Mouse (Mus musculus) heart, postnatal 0 days (tissue): Measurements from ENCODE around the gene Zfp281. TPM values are rescaled to one million over a fixed set of nuclear protein-coding genes. Genes with fewer than 3 reads are reported as not detected.

Experiments used
- ATAC-seq: fragments of 200-750 bp; cut with Nextera tagmentation; 2 replicates; pipeline ENCODE4 v1.8.0; 2017; ENCODE audit warnings: low read depth, moderate number of reproducible peaks, moderate library complexity; ENCODE audit not compliant: insufficient read depth
- DNase-seq: peaks from one replicate; pipeline ENCODE4 v3.0.0-alpha.2; 2016; ENCODE audit warnings: low spot score
- H3K27ac ChIP-seq: fragments of 300-500 bp; sonication (generic); 2 replicates; pipeline ENCODE4 v1.5.1; 2014; ENCODE audit warnings: low read depth, mild to moderate bottlenecking
- H3K27me3 ChIP-seq: fragments of 300-500 bp; sonication (generic); 2 replicates; pipeline ENCODE4 v1.6.1; 2014; ENCODE audit warnings: low read length, mixed read lengths; ENCODE audit not compliant: control insufficient read depth, insufficient read depth
- H3K36me3 ChIP-seq: fragments of 300-500 bp; sonication (generic); replicated peaks from 2 replicates; pipeline ENCODE4 v1.6.1; 2014; ENCODE audit warnings: low read length, mixed read lengths; ENCODE audit not compliant: control insufficient read depth, insufficient read depth
- H3K4me1 ChIP-seq: fragments of 300-500 bp; sonication (generic); 2 replicates; pipeline ENCODE4 v1.6.1; 2014; ENCODE audit warnings: antibody characterized with exemption; ENCODE audit not compliant: control insufficient read depth, insufficient read depth
- H3K4me2 ChIP-seq: fragments of 300-500 bp; sonication (generic); 2 replicates; pipeline ENCODE4 v1.6.1; 2014; ENCODE audit warnings: low read depth, mild to moderate bottlenecking, low read length, moderate library complexity
- H3K4me3 ChIP-seq: fragments of 300-500 bp; sonication (generic); 2 replicates; pipeline ENCODE4 v1.5.1; 2014; ENCODE audit warnings: low read depth, low read length
- H3K9ac ChIP-seq: fragments of 300-500 bp; sonication (generic); replicated peaks from 2 replicates; pipeline ENCODE4 v1.6.1; 2014; ENCODE audit warnings: low read depth, low read length, mixed read lengths
- H3K9me3 ChIP-seq: fragments of 300-500 bp; sonication (generic); replicated peaks from 2 replicates; pipeline ENCODE4 v1.6.1; 2016; ENCODE audit warnings: low read length; ENCODE audit not compliant: control insufficient read depth
- CTCF ChIP-seq: IDR thresholded peaks from 2 replicates; pipeline ENCODE4 v1.5.1; 2016; ENCODE audit warnings: antibody characterized with exemption, control low read depth, low read depth
- EP300 ChIP-seq: IDR thresholded peaks from 2 replicates; pipeline ENCODE4 v1.6.1; 2016; ENCODE audit warnings: antibody characterized with exemption, low read depth
- WGBS: fragments of 180-500 bp; shearing (Covaris S2); extraction: QIAGEN DNeasy Blood & Tissue Kit; methylation state at CpG from one replicate; pipeline ENCODE4 v1.1.7; 2014; 5-methylcytosine and 5-hydroxymethylcytosine counted together
- polyA plus RNA-seq: library from polyadenylated mRNA; unstranded; fragments of >200 nt; fragmentation: Nextera tagmentation; extraction: Ambion mirVana; gene quantifications from 2 replicates; pipeline ENCODE4 v1.2.1, GENCODE M21; 2015
- total RNA-seq: library from RNA; depleted of rRNA; stranded (reverse); fragments of >200 nt; gene quantifications from 2 replicates; pipeline ENCODE4 v1.2.3, GENCODE M21; 2014; ENCODE audit warnings: low replicate concordance

Zfp281 gene
- total and polyA plus RNA-seq, 2 experiments from 2014 or later = 8.3 to 16.2 TPM

DNA sequence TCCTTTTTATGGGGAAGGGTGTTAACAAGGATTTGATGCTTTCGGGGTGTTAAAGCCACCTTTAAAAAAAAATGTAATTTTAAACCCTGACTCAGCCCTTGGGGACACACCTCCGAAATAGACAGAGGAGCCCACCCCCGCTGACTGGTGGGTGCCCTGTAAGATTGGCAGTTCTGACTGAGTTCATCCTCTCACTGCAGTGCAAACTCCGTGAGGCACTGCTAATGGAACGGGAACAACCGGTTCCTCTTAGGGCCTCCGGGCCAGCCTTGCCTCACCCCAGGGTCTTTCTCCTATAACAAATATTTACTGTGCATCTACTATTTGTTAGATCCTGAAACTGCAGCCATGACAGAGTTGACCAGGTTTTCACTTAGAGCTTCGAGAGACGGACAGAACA is 18.9 kb upstream of the Zfp281 start:
- Histone ChIP-seq H3K4me2 (no peak overlapping the region), H3K4me1 (no peaks in the 10 kb centered on the region), H3K27me3 (no peaks in the 10 kb centered on the region), H3K36me3 (no peaks in the 10 kb centered on the region), H3K4me3 (no peak overlapping the region), H3K9ac (no peak overlapping the region), H3K27ac (no peak overlapping the region), H3K9me3 (no peaks in the 10 kb centered on the region)
- TF ChIP-seq EP300 (no peak), CTCF (no peak)
- no peak for ATAC-seq
- DNase-seq = no peak
- 77% methylated on average over 9 of the region's 9 CpGs for WGBS

DNA sequence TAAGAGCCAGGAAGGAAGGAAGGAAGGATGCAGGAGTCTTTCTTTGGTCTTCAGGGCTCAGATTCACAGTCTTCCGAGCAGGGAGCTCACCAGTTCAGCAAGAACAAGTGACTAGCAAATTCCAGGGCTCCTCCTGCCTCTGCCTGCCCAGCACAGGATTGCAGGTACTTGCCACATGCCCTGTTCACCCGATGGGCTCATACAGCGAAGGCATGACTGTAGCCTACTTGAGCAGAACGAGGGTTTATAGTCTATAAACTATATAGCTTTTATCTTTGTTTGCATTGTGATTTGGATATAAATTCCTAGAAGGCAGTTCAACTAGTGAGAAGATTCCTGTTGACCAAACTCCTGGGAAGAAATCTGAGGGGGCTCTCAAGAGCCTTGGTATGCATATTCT is 18.4 kb upstream of the Zfp281 start:
- no peak for DNase-seq
- H3K27me3 ChIP-seq = no peaks in the 10 kb centered on the region
- no peak overlapping the region for H3K27ac ChIP-seq
- no peaks in the 10 kb centered on the region for H3K36me3 ChIP-seq
- H3K9ac ChIP-seq = no peak overlapping the region
- H3K9me3 ChIP-seq = no peaks in the 10 kb centered on the region
- ATAC-seq = no peak
- TF ChIP-seq CTCF (no peak), EP300 (no peak)
- H3K4me1 ChIP-seq = no peaks in the 10 kb centered on the region
- WGBS = 76% methylated on average over 4 of the region's 4 CpGs
- no peak overlapping the region for H3K4me3 ChIP-seq
- no peak overlapping the region for H3K4me2 ChIP-seq

DNA sequence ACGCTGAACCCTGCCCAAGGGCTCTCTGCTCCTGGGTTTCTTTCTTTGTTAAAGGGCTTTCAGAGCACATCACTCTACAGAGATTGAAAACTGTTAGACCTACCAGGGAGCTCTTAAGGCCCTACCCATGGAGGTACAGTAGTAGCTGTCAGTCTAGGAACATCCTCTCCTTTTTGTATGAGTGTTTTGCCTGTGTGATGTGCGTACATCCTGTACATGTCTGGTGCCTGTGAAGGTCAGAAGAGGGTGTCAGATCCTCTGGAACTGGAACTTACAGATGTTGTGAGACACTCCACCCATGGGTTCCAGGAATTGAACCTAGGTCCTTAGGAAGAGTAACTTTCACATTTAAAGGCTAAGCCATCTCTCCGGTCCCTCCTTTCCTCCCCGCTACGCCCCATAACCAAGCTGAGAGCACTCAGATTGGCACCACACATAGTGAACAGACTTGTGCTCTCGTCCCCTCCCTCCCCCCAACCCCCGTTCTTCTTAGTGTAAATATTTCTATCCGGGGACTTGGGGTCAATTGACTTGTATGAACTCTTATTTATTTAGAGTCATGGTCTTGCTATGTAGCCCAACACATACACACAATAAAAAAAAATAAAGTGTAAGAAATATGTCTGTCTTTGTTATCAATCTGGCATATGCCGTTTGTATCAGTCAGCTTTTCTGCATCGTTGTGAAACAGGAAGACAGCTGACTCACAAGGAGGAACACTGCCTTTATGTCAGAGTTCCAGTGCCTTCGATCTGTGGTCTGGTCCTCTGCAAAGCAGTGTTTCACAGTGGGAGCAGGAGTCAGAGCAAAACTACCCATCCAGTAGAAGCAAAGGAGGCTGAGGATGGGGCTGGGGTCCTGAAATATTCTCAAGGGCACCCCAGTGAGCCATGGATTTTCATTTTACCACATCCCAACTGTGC is 16.1 kb upstream of the Zfp281 start:
- 68% methylated on average over 11 of the region's 11 CpGs for WGBS
- no peaks in the 10 kb centered on the region for H3K9me3 ChIP-seq
- no peak for DNase-seq

DNA sequence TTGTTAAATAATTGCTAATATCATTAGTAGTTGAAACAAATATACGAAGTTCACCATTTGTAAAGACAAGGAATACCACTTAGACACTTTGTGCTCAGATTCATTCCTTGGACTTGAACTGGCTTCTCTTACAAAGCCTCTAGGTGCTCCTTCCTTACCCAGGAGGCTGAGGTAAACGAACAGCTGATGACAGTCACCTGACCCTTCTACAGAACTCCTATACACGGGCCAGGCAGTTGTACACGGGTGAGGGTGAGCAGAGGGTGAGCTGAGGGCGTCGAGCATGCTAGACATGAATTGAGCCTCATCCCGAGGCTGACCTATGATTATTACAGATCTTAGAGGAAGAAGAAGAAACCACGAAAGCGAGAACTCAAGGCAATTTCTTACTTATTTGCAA is 12.9 kb upstream of the Zfp281 start:
- H3K4me1 ChIP-seq = no peaks in the 10 kb centered on the region
- WGBS = 78% methylated on average over 9 of the region's 9 CpGs
- H3K9ac ChIP-seq = no peak overlapping the region
- TF ChIP-seq EP300 (no peak), CTCF (no peak)
- H3K4me3 ChIP-seq = no peak overlapping the region
- H3K9me3 ChIP-seq = no peaks in the 10 kb centered on the region
- ATAC-seq (no peak), DNase-seq (no peak)
- H3K4me2 ChIP-seq = no peak overlapping the region
- H3K27ac ChIP-seq = no peak overlapping the region
- no peaks in the 10 kb centered on the region for H3K27me3 ChIP-seq
- H3K36me3 ChIP-seq = no peaks in the 10 kb centered on the region

More for the DNA sequence above, 16.1 kb upstream of the Zfp281 start:
- no peak overlapping the region for H3K4me3 ChIP-seq
- no peak overlapping the region for H3K4me2 ChIP-seq
- no peak for ATAC-seq
- no peaks in the 10 kb centered on the region for H3K27me3 ChIP-seq
- TF ChIP-seq CTCF (no peak), EP300 (no peak)
- H3K4me1 ChIP-seq = no peaks in the 10 kb centered on the region
- H3K27ac ChIP-seq = no peak overlapping the region
- H3K36me3 ChIP-seq = no peaks in the 10 kb centered on the region
- H3K9ac ChIP-seq = no peak overlapping the region

DNA sequence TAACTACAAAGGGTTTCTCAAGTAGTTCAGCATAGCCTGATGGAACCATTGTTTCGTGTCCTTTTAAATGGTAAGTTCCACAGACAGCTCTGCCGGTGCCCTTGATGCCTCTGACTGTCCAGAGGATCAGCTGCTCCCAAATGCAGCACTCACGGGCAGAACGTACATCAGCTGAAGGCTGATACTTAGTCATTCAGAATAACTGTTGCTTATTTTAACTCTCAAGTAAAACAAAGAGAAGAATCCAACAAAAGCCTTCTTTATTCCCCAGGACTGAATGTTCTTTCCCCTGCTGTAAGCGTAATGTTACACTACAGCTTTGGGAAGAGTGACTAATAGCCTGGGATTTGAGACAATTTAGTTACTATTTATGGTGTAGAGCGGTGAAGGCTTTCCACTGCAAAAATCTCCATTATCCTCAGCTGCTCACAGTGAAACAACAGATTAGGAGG is 11.4 kb upstream of the Zfp281 start:
- H3K4me3 ChIP-seq = no peak overlapping the region
- H3K36me3 ChIP-seq = no peaks in the 10 kb centered on the region
- no peak overlapping the region for H3K27ac ChIP-seq
- no peaks in the 10 kb centered on the region for H3K27me3 ChIP-seq
- H3K4me1 ChIP-seq = no peaks in the 10 kb centered on the region
- whole genome bisulfite sequencing = 44% methylated on average over 6 of the region's 6 CpGs
- DNase-seq = peak; percentile 22
- TF ChIP-seq EP300 = no peak
- no peak overlapping the region for H3K9ac ChIP-seq
- H3K9me3 ChIP-seq = no peaks in the 10 kb centered on the region
- no peak overlapping the region for H3K4me2 ChIP-seq
- ATAC-seq = no peak
